9 mouse cellular contexts compared by ENCODE assay signal in genomic region chr17:51833578-51834361, GRCm38 (mm10). TPM values are rescaled to one million over a fixed set of nuclear protein-coding genes. Genes with fewer than 3 reads are reported as not detected.
DNase-seq lines count a peak whose midpoint lies in the region; ATAC-seq lines count a peak whose summit lies in the region.
"Had no signal": no experiment of that assay in that cellular context is flagged by ENCODE, and none has a peak within 500 bp of the region (broad histone marks: within the 10 kb centered on the region; RNA-seq: fewer than 3 reads in every experiment).

No protein-coding gene starts in this region.

- no peak for DNase-seq in kidney, postnatal 10 days
- no peak for DNase-seq in left cerebral cortex, adult 8-10 months (ENCODE audit: low spot score in 2 of 2)

- peaks cover 63% of the 10 kb centered on the region for H3K27me3 ChIP-seq in megakaryocyte, embryonic 14.5 days (replicated peaks)
- peaks cover 42% of the 10 kb centered on the region for H3K27me3 ChIP-seq in forebrain, embryonic 12.5 days
- peaks cover 64% of the 10 kb centered on the region for H3K27me3 ChIP-seq in liver, embryonic 12.5 days (replicated peaks)
- peaks cover 44% of the 10 kb centered on the region for H3K27me3 ChIP-seq in stomach, embryonic 15.5 days (replicated peaks)

- H3K4me1 ChIP-seq in megakaryocyte, embryonic 14.5 days, result peaks cover 22% of the 10 kb centered on the region
- H3K4me1 ChIP-seq in forebrain, embryonic 12.5 days, result peaks cover 20% of the 10 kb centered on the region
- H3K4me1 ChIP-seq in liver, embryonic 12.5 days, result peaks cover 12% of the 10 kb centered on the region; the same call in 1 of the 2 replicates
- peaks cover 15% of the 10 kb centered on the region for H3K4me1 ChIP-seq in stomach, embryonic 15.5 days

- no peaks in the 10 kb centered on the region for H3K9me3 ChIP-seq in megakaryocyte, embryonic 14.5 days
- H3K9me3 ChIP-seq in forebrain, embryonic 12.5 days, result no peaks in the 10 kb centered on the region
- no peaks in the 10 kb centered on the region for H3K9me3 ChIP-seq in liver, embryonic 12.5 days (replicated peaks)
- no peaks in the 10 kb centered on the region for H3K9me3 ChIP-seq in stomach, embryonic 15.5 days

- 2% methylated on average over 16 of the region's 16 CpGs for WGBS in forebrain, embryonic 12.5 days
- 4% methylated on average over 16 of the region's 16 CpGs for WGBS in liver, embryonic 12.5 days (ENCODE audit: insufficient replicate concordance)
- WGBS in stomach, embryonic 15.5 days, result 5% methylated on average over 16 of the region's 16 CpGs

- no peaks in the 10 kb centered on the region for H3K36me3 ChIP-seq in megakaryocyte, embryonic 14.5 days (replicated peaks; ENCODE audit: low read length)
- no peaks in the 10 kb centered on the region for H3K36me3 ChIP-seq in forebrain, embryonic 12.5 days (replicated peaks)
- no peaks in the 10 kb centered on the region for H3K36me3 ChIP-seq in liver, embryonic 12.5 days
- no peaks in the 10 kb centered on the region for H3K36me3 ChIP-seq in stomach, embryonic 15.5 days

- peak overlapping the region; percentile 97 for H3K4me2 ChIP-seq in forebrain, embryonic 12.5 days
- H3K4me2 ChIP-seq in liver, embryonic 12.5 days, result peak overlapping the region; percentile 83
- peak overlapping the region; percentile 99 for H3K4me2 ChIP-seq in stomach, embryonic 15.5 days

- no peak overlapping the region for H3K27ac ChIP-seq in forebrain, embryonic 12.5 days
- H3K27ac ChIP-seq in liver, embryonic 12.5 days, result no peak overlapping the region
- H3K27ac ChIP-seq in stomach, embryonic 15.5 days, result no peak overlapping the region
- H3K27ac ChIP-seq: macrophage had no signal

- H3K4me3 ChIP-seq in megakaryocyte, embryonic 14.5 days (replicated peaks), result peak overlapping the region; percentile 92
- H3K4me3 ChIP-seq in forebrain, embryonic 12.5 days (replicated peaks), result peak overlapping the region; percentile 82
- H3K4me3 ChIP-seq in liver, embryonic 12.5 days, result peak overlapping the region; percentile 62; the same call in 1 of the 2 replicates
- no peak overlapping the region for H3K4me3 ChIP-seq in stomach, embryonic 15.5 days (replicated peaks)

- peak overlapping the region; percentile 72; the same call in 1 of the 2 replicates for H3K9ac ChIP-seq in forebrain, embryonic 12.5 days
- H3K9ac ChIP-seq in liver, embryonic 12.5 days, result no peak overlapping the region
- H3K9ac ChIP-seq in stomach, embryonic 15.5 days, result no peak overlapping the region

- ATAC-seq in megakaryocyte, adult 5-6 weeks (ENCODE audit: poor library complexity, severe bottlenecking), result no peak
- no peak for ATAC-seq in forebrain, embryonic 12.5 days (ENCODE audit: low FRiP score)
- no peak for ATAC-seq in liver, embryonic 12.5 days
- ATAC-seq in stomach, embryonic 15.5 days (ENCODE audit: insufficient read depth, low FRiP score, low read depth), result no peak
- no peak for ATAC-seq in megakaryocyte progenitor cell, adult 5-6 weeks (replicated peaks; ENCODE audit: poor library complexity)

RNA-seq across cellular contexts. Expression of gene Satb1, which starts 0.7 kb away (rescaled TPM):
- polyA plus RNA-seq in megakaryocyte, embryonic 14.5 days (2012; ENCODE audit: insufficient read depth, low replicate concordance), result 0.46 and 0.52 TPM in 2 replicates
- total RNA-seq in megakaryocyte, adult 5-6 weeks (2015), result 21.9 and 25.3 TPM in 2 replicates
- total RNA-seq in megakaryocyte, adult 5-6 weeks (2017), result 8.7 and 15.9 TPM in 2 replicates
- 34.9 and 37.9 TPM in 2 replicates for polyA plus RNA-seq in forebrain, embryonic 12.5 days (2016; fragmentation: Nextera tagmentation; extraction: Ambion mirVana)
- 2.4 and 2.7 TPM in 2 replicates for polyA plus RNA-seq in liver, embryonic 12.5 days (2016; fragmentation: Nextera tagmentation; extraction: Ambion mirVana)
- polyA plus RNA-seq in stomach, embryonic 15.5 days (2015; fragmentation: Nextera tagmentation; extraction: Ambion mirVana), result 6.0 and 6.5 TPM in 2 replicates
- 31.2 and 35.1 TPM in 2 replicates for total RNA-seq in megakaryocyte progenitor cell, adult 5-6 weeks (2015)
- total RNA-seq in megakaryocyte progenitor cell, adult 5-6 weeks (2017), result 21.8 and 22.1 TPM in 2 replicates
- 100 to 1,000 TPM; 108 to 134 (median 114) TPM for total RNA-seq in left cerebral cortex, adult 8-10 months (2022)
